Mouse (Mus musculus) left cerebral cortex, adult 9 months (tissue): ENCODE data around the gene Bcap31.
A peak's percentile ranks its signal among the peaks of the same experiment; 100 is the strongest.
"Not testable (repeated sequence)": the region's sequence is repeated elsewhere in the genome, so short reads cannot be mapped to it uniquely, and the experiment has no call there.

Source experiments
- DNase-seq, 2 experiments: peaks; one replicate each; pipeline ENCODE4 v3.0.0; 2022; ENCODE audit warnings: low spot score in 2 of 2

Bcap31 gene

GRCm38 (mm10) chrX:73716109-73716661 is at the start of gene Bcap31, which contains the start of gene Abcd1:
Bcap31 (minus strand) TSS chrX:73716175.
Abcd1 (plus strand) TSS chrX:73716597.
- DNase-seq: peak; percentile 82 to 90

- DNase-seq: no peak
Observed at GRCm38 (mm10) chrX:73765311-73765710, 49.3 kb upstream of the Bcap31 start.

- DNase-seq: peak in 1 of 2 experiments; percentile 29
Observed at GRCm38 (mm10) chrX:73758611-73759290, 42.8 kb upstream of the Bcap31 start.

- peak in 1 of 2 experiments; percentile 27 for DNase-seq
Observed at GRCm38 (mm10) chrX:73756334-73757140, 40.6 kb upstream of the Bcap31 start, which contains the start of gene Plxnb3. Plxnb3 (plus strand) TSS chrX:73757090.

GRCm38 (mm10) chrX:73748977-73749376 is 33.0 kb upstream of the Bcap31 start:
- DNase-seq: no peak

GRCm38 (mm10) chrX:73744774-73745481 is 29.0 kb upstream of the Bcap31 start:
- no peak for DNase-seq

GRCm38 (mm10) chrX:73739841-73740240 is 23.9 kb upstream of the Bcap31 start:
- DNase-seq: not testable (repeated sequence)

- DNase-seq: no peak
Observed at GRCm38 (mm10) chrX:73739151-73739550, 23.2 kb upstream of the Bcap31 start.

GRCm38 (mm10) chrX:73738155-73738554 is 22.2 kb upstream of the Bcap31 start:
- no peak for DNase-seq

- no peak for DNase-seq
Observed at GRCm38 (mm10) chrX:73730908-73731307, 14.9 kb upstream of the Bcap31 start.

- no peak for DNase-seq
Observed at GRCm38 (mm10) chrX:73718686-73719362, 2.8 kb upstream of the Bcap31 start.

GRCm38 (mm10) chrX:73718271-73718670 is 2.3 kb upstream of the Bcap31 start:
- no peak for DNase-seq

- DNase-seq: peak in 1 of 2 experiments; percentile 6
Observed at GRCm38 (mm10) chrX:73717667-73718066, 1.7 kb upstream of the Bcap31 start.

GRCm38 (mm10) chrX:73716709-73717545 is 952 bp upstream of the Bcap31 start:
- peak in 1 of 2 experiments; percentile 21 for DNase-seq

GRCm38 (mm10) chrX:73715476-73716108 is 383 bp downstream of the Bcap31 start:
- DNase-seq: no peak

- DNase-seq: no peak
Observed at GRCm38 (mm10) chrX:73700472-73700871, 15.5 kb downstream of the Bcap31 start.

- DNase-seq: peak in 1 of 2 experiments; percentile 46
Observed at GRCm38 (mm10) chrX:73690917-73691629, 24.9 kb downstream of the Bcap31 start.

- DNase-seq: no peak
Observed at GRCm38 (mm10) chrX:73685629-73686028, 30.3 kb downstream of the Bcap31 start.

- DNase-seq: no peak
Observed at GRCm38 (mm10) chrX:73684978-73685377, 31.0 kb downstream of the Bcap31 start.
